9 mouse cellular contexts compared by ENCODE assay signal in the genomic region with DNA sequence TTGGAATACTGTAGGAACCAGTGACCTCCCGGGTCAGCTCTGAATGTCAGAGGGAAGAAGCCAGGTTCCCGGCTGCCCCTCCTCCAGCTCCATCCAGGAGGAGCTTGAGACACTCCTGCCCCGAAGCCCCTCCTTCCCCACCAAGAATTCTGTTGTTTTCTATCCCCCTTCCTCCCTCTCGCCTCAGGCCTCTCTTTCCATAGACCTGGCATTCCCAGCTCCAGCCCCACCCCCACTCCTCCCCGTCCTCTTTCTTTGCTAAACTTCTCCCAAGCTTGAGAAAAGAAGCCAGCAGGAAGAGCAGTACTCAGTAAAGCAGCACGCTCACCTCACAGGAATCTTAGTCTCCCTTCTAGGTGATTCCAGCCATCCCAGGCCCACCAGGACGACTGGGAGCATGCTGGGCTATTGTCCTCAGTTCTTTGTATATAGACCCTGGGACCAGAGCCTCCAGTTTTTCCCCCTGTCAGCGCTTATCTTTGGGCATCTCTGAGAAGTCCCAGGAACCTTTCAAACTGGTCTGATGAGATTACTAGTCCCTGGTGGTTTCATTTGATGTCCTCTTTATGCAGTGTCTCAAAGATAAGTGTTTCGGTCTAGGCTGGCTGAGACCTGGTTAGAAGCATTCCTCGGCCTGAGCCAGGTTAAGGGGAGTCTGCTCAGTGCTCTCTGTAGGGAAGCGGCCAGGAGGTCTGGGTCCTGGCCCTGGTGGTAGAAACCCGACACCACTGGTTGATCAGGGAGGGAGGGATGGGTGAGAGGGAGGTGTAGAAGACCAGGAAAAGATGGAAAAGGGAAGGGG. TPM values are rescaled to one million over a fixed set of nuclear protein-coding genes. Genes with fewer than 3 reads are reported as not detected.
DNase-seq lines count a peak whose midpoint lies in the region; ATAC-seq and TF ChIP-seq lines count a peak whose summit lies in the region.
"Had no signal": no experiment of that assay in that cellular context is flagged by ENCODE, and none has a peak within 500 bp of the region (broad histone marks: within the 10 kb centered on the region; RNA-seq: fewer than 3 reads in every experiment).

A gene (minus strand): TSS at position 48 of the 802 bp plus-strand sequence.

- no peak for DNase-seq in lung, adult 2 months
- no peak for DNase-seq in lung, postnatal 4 days
- DNase-seq in frontal cortex, postnatal 36 days (ENCODE audit: low spot score in 2 of 2), result no peak
- DNase-seq in frontal cortex, postnatal 10 days (ENCODE audit: low spot score in 2 of 2), result no peak
- DNase-seq: adrenal gland, postnatal 14 days had no signal

- 23% methylated on average over 12 of the region's 12 CpGs for WGBS in lung, adult 2 months
- WGBS in embryonic facial prominence, embryonic 12.5 days, result 4% methylated on average over 12 of the region's 12 CpGs
- WGBS in limb, embryonic 12.5 days, result 4% methylated on average over 12 of the region's 12 CpGs
- 38% methylated on average over 12 of the region's 12 CpGs for WGBS in olfactory bulb, adult 2 months

- H3K27me3 ChIP-seq in embryonic facial prominence, embryonic 12.5 days, result peaks cover 50% of the 10 kb centered on the region
- peaks cover 48% of the 10 kb centered on the region for H3K27me3 ChIP-seq in limb, embryonic 12.5 days

- no peaks in the 10 kb centered on the region for H3K9me3 ChIP-seq in embryonic facial prominence, embryonic 12.5 days
- H3K9me3 ChIP-seq in limb, embryonic 12.5 days, result no peaks in the 10 kb centered on the region

- no peak for TF ChIP-seq CTCF in lung, adult 2 months (IDR thresholded peaks at IDR 0.05; ENCODE audit: insufficient read depth, low read length)
- TF ChIP-seq CTCF in olfactory bulb, adult 2 months (IDR thresholded peaks at IDR 0.05; ENCODE audit: insufficient read depth, low read depth, low read length), result no peak

- no peak for TF ChIP-seq POLR2A in lung, adult 2 months (IDR thresholded peaks at IDR 0.05; ENCODE audit: borderline replicate concordance, extremely low read depth, low read depth, low read length)
- no peak for TF ChIP-seq POLR2A in olfactory bulb, adult 2 months (IDR thresholded peaks at IDR 0.05; ENCODE audit: insufficient read depth, low read depth, low read length)

- H3K9ac ChIP-seq in embryonic facial prominence, embryonic 12.5 days, result no peak within 1 kb of the TSS
- H3K9ac ChIP-seq in limb, embryonic 12.5 days (replicated peaks), result peak within 1 kb of the TSS; percentile 57; the same call in 1 of the 2 replicates

- peak within 1 kb of the TSS; percentile 97 for H3K4me2 ChIP-seq in embryonic facial prominence, embryonic 12.5 days (replicated peaks)
- peak within 1 kb of the TSS; percentile 96 for H3K4me2 ChIP-seq in limb, embryonic 12.5 days

- 0 out of 2 replicates have a peak, but pooled peaks cover 3% of the 10 kb centered on the region for H3K4me1 ChIP-seq in lung, adult 2 months (ENCODE audit: control insufficient read depth, insufficient read depth, low read length)
- H3K4me1 ChIP-seq in embryonic facial prominence, embryonic 12.5 days, result peaks cover 17% of the 10 kb centered on the region
- peaks cover 30% of the 10 kb centered on the region for H3K4me1 ChIP-seq in limb, embryonic 12.5 days (replicated peaks)
- H3K4me1 ChIP-seq in olfactory bulb, adult 2 months (ENCODE audit: control insufficient read depth, insufficient read depth, low read length), result peaks cover 9% of the 10 kb centered on the region

- no peak within 1 kb of the TSS for H3K4me3 ChIP-seq in lung, adult 2 months (replicated peaks; ENCODE audit: extremely low read depth, low read depth, low read length)
- peak within 1 kb of the TSS; percentile 46 for H3K4me3 ChIP-seq in embryonic facial prominence, embryonic 12.5 days
- peak within 1 kb of the TSS; percentile 53 for H3K4me3 ChIP-seq in limb, embryonic 12.5 days (replicated peaks)
- peak within 1 kb of the TSS; percentile 47 for H3K4me3 ChIP-seq in olfactory bulb, adult 2 months (ENCODE audit: insufficient read depth, low read depth, low read length)

- ATAC-seq in embryonic facial prominence, embryonic 12.5 days (ENCODE audit: insufficient number of reproducible peaks, insufficient read depth, low FRiP score, low TSS enrichment), result no peak
- ATAC-seq in limb, embryonic 12.5 days (ENCODE audit: insufficient number of reproducible peaks, insufficient read depth, low FRiP score, low TSS enrichment, low read depth), result no peak
- ATAC-seq in cerebellum, adult (ENCODE audit: insufficient number of reproducible peaks, low FRiP score, low TSS enrichment), result no peak

- H3K36me3 ChIP-seq in embryonic facial prominence, embryonic 12.5 days, result no peaks in the 10 kb centered on the region
- H3K36me3 ChIP-seq in limb, embryonic 12.5 days, result no peaks in the 10 kb centered on the region

- H3K27ac ChIP-seq in embryonic facial prominence, embryonic 12.5 days, result no peak within 1 kb of the TSS
- H3K27ac ChIP-seq in limb, embryonic 12.5 days, result no peak within 1 kb of the TSS
- no peak within 1 kb of the TSS for H3K27ac ChIP-seq in olfactory bulb, adult 2 months (ENCODE audit: insufficient read depth, low read depth, low read length)

RNA-seq across cellular contexts. Expression of the gene that starts here (rescaled TPM):
- 30.2 and 38.2 TPM in 2 replicates for polyA plus RNA-seq in lung, adult 2 months (2012; rRNA removed)
- 0.22 and 0.33 TPM in 2 replicates for polyA plus RNA-seq in embryonic facial prominence, embryonic 12.5 days (2016; fragmentation: Nextera tagmentation; extraction: Ambion mirVana)
- polyA plus RNA-seq in limb, embryonic 12.5 days (2016; fragmentation: Nextera tagmentation; extraction: Ambion mirVana), result 0.23 and 0.37 TPM in 2 replicates
- not detected in 2 replicates for polyA plus RNA-seq in olfactory bulb, adult 2 months (2012; ENCODE audit: insufficient read depth, insufficient read length, low replicate concordance, missing spikeins)

Comparison
In these comparisons a context has a peak if more than half of its experiments do, and no peak if none do; other contexts are left out.
1. RNA of the gene that starts here (polyA plus RNA-seq): 30.2 to 38.2 TPM in lung, adult 2 months; 0.22 to 0.33 TPM in embryonic facial prominence, embryonic 12.5 days, 0.23 to 0.37 TPM in limb, embryonic 12.5 days and not detected in olfactory bulb, adult 2 months; every median in the first group is over 10 times any median in the second.